Mouse (Mus musculus): Measurements from ENCODE around the gene Zswim9.

- TF ChIP-seq EP300 (IDR thresholded peaks at IDR 0.05; ENCODE audit: low read depth) (no peak), CTCF (IDR thresholded peaks at IDR 0.05; ENCODE audit: low read depth) (no peak)
Measured at GRCm38 (mm10) chr7:13291370-13291769, 12.8 kb upstream of the Zswim9 start.

Measured in liver, embryonic 14.5 days (tissue).